Mouse (Mus musculus) MEL (cell line): ENCODE results near the gene Gm11027. TPM values are rescaled to one million over a fixed set of nuclear protein-coding genes. Genes with fewer than 3 reads are reported as not detected.

ENCODE experiments used
- DNase-seq: peaks from one replicate; pipeline ENCODE4 v3.0.0; 2011; ENCODE audit warnings: low read depth, low spot score
- H3K27ac ChIP-seq: 2 replicates; pipeline ENCODE4 v1.5.1; 2012; ENCODE audit warnings: low read depth, mild to moderate bottlenecking, control low read depth, low read length, moderate library complexity; ENCODE audit not compliant: control insufficient read depth
- H3K27me3 ChIP-seq, 2 experiments: fragments of 150-350 bp in 1 of 2; sonication (generic) in 1 of 2; 2 replicates each; pipeline ENCODE4 v1.6.1; 2012; ENCODE audit warnings: low read length in 2 of 2, mild to moderate bottlenecking in 2 of 2, improper control_type of control experiment in 1 of 2, moderate library complexity in 1 of 2; ENCODE audit not compliant: insufficient read depth in 2 of 2, control insufficient read depth in 1 of 2
- H3K36me3 ChIP-seq, 2 experiments: 2 replicates each; pipeline ENCODE4 v1.6.1; 2012 to 2014; ENCODE audit warnings: low read length in 2 of 2, improper control_type of control experiment in 1 of 2, inconsistent platforms in 1 of 2, mild to moderate bottlenecking in 1 of 2; ENCODE audit not compliant: insufficient read depth in 2 of 2, control insufficient read depth in 1 of 2
- H3K4me1 ChIP-seq, 2 experiments: fragments of 150-350 bp in 1 of 2; sonication (generic) in 1 of 2; 2 replicates each; pipeline ENCODE4 v1.6.1; 2012; ENCODE audit warnings: low read length in 2 of 2, improper control_type of control experiment in 1 of 2, mild to moderate bottlenecking in 1 of 2; ENCODE audit not compliant: insufficient read depth in 2 of 2, control insufficient read depth in 1 of 2
- H3K4me3 ChIP-seq, 2 experiments: fragments of 150-350 bp in 1 of 2; sonication (generic) in 1 of 2; 2 replicates each; pipeline ENCODE4 v1.5.1; 2012; ENCODE audit warnings: low read depth in 2 of 2, low read length in 2 of 2, mild to moderate bottlenecking in 2 of 2, moderate library complexity in 2 of 2, control low read depth in 1 of 2, improper control_type of control experiment in 1 of 2; ENCODE audit not compliant: control insufficient read depth in 1 of 2, insufficient read depth in 1 of 2
- H3K79me2 ChIP-seq: 2 replicates; pipeline ENCODE4 v1.6.1; 2012; ENCODE audit warnings: mild to moderate bottlenecking, low read length, moderate library complexity; ENCODE audit not compliant: control insufficient read depth, poor library complexity, insufficient read depth
- H3K9ac ChIP-seq: 2 replicates; pipeline ENCODE4 v1.6.1; 2012; ENCODE audit warnings: low read depth, mild to moderate bottlenecking, control low read depth, low read length, moderate library complexity; ENCODE audit not compliant: control insufficient read depth, poor library complexity, severe bottlenecking
- H3K9me3 ChIP-seq: fragments of 150-350 bp; sonication (generic); replicated peaks from 2 replicates; pipeline ENCODE4 v1.6.1; 2012; ENCODE audit warnings: mild to moderate bottlenecking, low read length, improper control_type of control experiment, moderate library complexity; ENCODE audit not compliant: insufficient read depth
- BHLHE40 ChIP-seq: IDR thresholded peaks from 2 replicates; pipeline ENCODE4 v1.6.1; 2012; ENCODE audit warnings: low read depth, mild to moderate bottlenecking, inconsistent platforms, low read length, improper control_type of control experiment, borderline replicate concordance
- CHD1 ChIP-seq: IDR thresholded peaks from 2 replicates; pipeline ENCODE4 v1.6.1; 2012; ENCODE audit warnings: low read depth, mild to moderate bottlenecking, inconsistent platforms, low read length, improper control_type of control experiment
- CHD2 ChIP-seq: IDR thresholded peaks from 2 replicates; pipeline ENCODE4 v1.6.1; 2011; ENCODE audit warnings: low read length, improper control_type of control experiment
- CTCF ChIP-seq, 3 experiments: IDR thresholded peaks in 2 of 3; conservative IDR thresholded peaks in 1 of 3; 2 replicates each; pipeline ENCODE4 v1.5.1; 2011 to 2012; ENCODE audit warnings: low read length in 3 of 3, low read depth in 2 of 3, mild to moderate bottlenecking in 2 of 3, improper control_type of control experiment in 1 of 3, inconsistent platforms in 1 of 3, mixed read lengths in 1 of 3, moderate library complexity in 1 of 3; ENCODE audit not compliant: control insufficient read depth in 1 of 3, insufficient read depth in 1 of 3, poor library complexity in 1 of 3, severe bottlenecking in 1 of 3
- E2F4 ChIP-seq: IDR thresholded peaks from 2 replicates; pipeline ENCODE4 v1.6.1; 2011; ENCODE audit warnings: low read depth, low read length, improper control_type of control experiment, borderline replicate concordance
- ELF1 ChIP-seq: IDR thresholded peaks from 2 replicates; pipeline ENCODE4 v1.6.1; 2014; ENCODE audit warnings: low read depth, mild to moderate bottlenecking, inconsistent platforms, low read length, improper control_type of control experiment, moderate library complexity
- EP300 ChIP-seq, 2 experiments: IDR thresholded peaks; 2 replicates each; pipeline ENCODE4 v1.6.1; 2011; ENCODE audit warnings: improper control_type of control experiment in 2 of 2, low read length in 2 of 2, low read depth in 1 of 2, mild to moderate bottlenecking in 1 of 2
- ETS1 ChIP-seq: IDR thresholded peaks from 2 replicates; pipeline ENCODE4 v1.6.1; 2012; ENCODE audit warnings: low read depth, mild to moderate bottlenecking, inconsistent platforms, low read length, improper control_type of control experiment, moderate library complexity
- GABPA ChIP-seq: IDR thresholded peaks from 2 replicates; pipeline ENCODE4 v1.6.1; 2012; ENCODE audit warnings: low read depth, mild to moderate bottlenecking, inconsistent platforms, low read length, improper control_type of control experiment, moderate library complexity
- GATA1 ChIP-seq: IDR thresholded peaks from 2 replicates; pipeline ENCODE4 v1.6.1; 2011; ENCODE audit warnings: low read depth, low read length, improper control_type of control experiment
- HCFC1 ChIP-seq: IDR thresholded peaks from 2 replicates; pipeline ENCODE4 v1.6.1; 2012; ENCODE audit warnings: low read depth, mild to moderate bottlenecking, inconsistent platforms, low read length, improper control_type of control experiment, moderate library complexity
- JUND ChIP-seq: IDR thresholded peaks from 2 replicates; pipeline ENCODE4 v1.6.1; 2011; ENCODE audit warnings: low read depth, mild to moderate bottlenecking, improper control_type of control experiment, low read length
- KAT2A ChIP-seq: conservative IDR thresholded peaks from 2 replicates; pipeline ENCODE4 v1.6.1; 2012; ENCODE audit warnings: low read depth, low read length, improper control_type of control experiment, inconsistent platforms
- MAFK ChIP-seq: IDR thresholded peaks from 2 replicates; pipeline ENCODE4 v1.6.1; 2011; ENCODE audit warnings: low read depth, mild to moderate bottlenecking, low read length, improper control_type of control experiment, borderline replicate concordance
- MAX ChIP-seq: IDR thresholded peaks from 2 replicates; pipeline ENCODE4 v1.6.1; 2011; ENCODE audit warnings: low read length, improper control_type of control experiment
- MAZ ChIP-seq: IDR thresholded peaks from 2 replicates; pipeline ENCODE4 v1.6.1; 2012; ENCODE audit warnings: low read depth, mild to moderate bottlenecking, inconsistent platforms, low read length, improper control_type of control experiment
- MEF2A ChIP-seq: IDR thresholded peaks from 2 replicates; pipeline ENCODE4 v1.6.1; 2014; ENCODE audit warnings: low read depth, mild to moderate bottlenecking, inconsistent platforms, low read length, improper control_type of control experiment; ENCODE audit not compliant: poor library complexity, insufficient replicate concordance, severe bottlenecking; ENCODE audit errors: extremely low read depth
- MXI1 ChIP-seq: IDR thresholded peaks from 2 replicates; pipeline ENCODE4 v1.6.1; 2011; ENCODE audit warnings: mild to moderate bottlenecking, low read depth, low read length, improper control_type of control experiment
- MYB ChIP-seq: IDR thresholded peaks from 2 replicates; pipeline ENCODE4 v1.6.1; 2011; ENCODE audit warnings: mild to moderate bottlenecking, low read depth, low read length, improper control_type of control experiment
- MYC ChIP-seq: IDR thresholded peaks from 2 replicates; pipeline ENCODE4 v1.6.1; 2011; ENCODE audit warnings: low read depth, mild to moderate bottlenecking, low read length, improper control_type of control experiment, moderate library complexity
- NELFE ChIP-seq: IDR thresholded peaks from 2 replicates; pipeline ENCODE4 v1.6.1; 2011; ENCODE audit warnings: low read depth, low read length, improper control_type of control experiment
- NRF1 ChIP-seq: IDR thresholded peaks from 2 replicates; pipeline ENCODE4 v1.6.1; 2014; ENCODE audit warnings: low read depth, mild to moderate bottlenecking, inconsistent platforms, low read length, improper control_type of control experiment, moderate library complexity; ENCODE audit not compliant: poor library complexity, insufficient read depth, severe bottlenecking
- POLR2A ChIP-seq, 2 experiments: IDR thresholded peaks; 2 replicates each; pipeline ENCODE4 v1.6.1; 2011 to 2012; ENCODE audit warnings: low read length in 2 of 2, mild to moderate bottlenecking in 2 of 2, control low read depth in 1 of 2, improper control_type of control experiment in 1 of 2, low read depth in 1 of 2, moderate library complexity in 1 of 2; ENCODE audit not compliant: control insufficient read depth in 1 of 2, insufficient read depth in 1 of 2, poor library complexity in 1 of 2
- POLR2AphosphoS2 ChIP-seq: IDR thresholded peaks from 2 replicates; pipeline ENCODE4 v1.6.1; 2011; ENCODE audit warnings: low read length, improper control_type of control experiment
- POLR2AphosphoS5 ChIP-seq: IDR thresholded peaks from 2 replicates; pipeline ENCODE4 v1.6.1; 2012; ENCODE audit warnings: low read depth, borderline replicate concordance, mild to moderate bottlenecking, inconsistent platforms, low read length, moderate library complexity, mixed read lengths
- RAD21 ChIP-seq: IDR thresholded peaks from 2 replicates; pipeline ENCODE4 v1.6.1; 2011; ENCODE audit warnings: mild to moderate bottlenecking, low read depth, low read length, improper control_type of control experiment
- RCOR1 ChIP-seq: IDR thresholded peaks from 2 replicates; pipeline ENCODE4 v1.6.1; 2012; ENCODE audit warnings: low read depth, mild to moderate bottlenecking, inconsistent platforms, low read length, improper control_type of control experiment
- SIN3A ChIP-seq: IDR thresholded peaks from 2 replicates; pipeline ENCODE4 v1.6.1; 2012; ENCODE audit warnings: low read length, improper control_type of control experiment, inconsistent platforms
- SMC3 ChIP-seq: IDR thresholded peaks from 2 replicates; pipeline ENCODE4 v1.6.1; 2011; ENCODE audit warnings: low read depth, low read length, improper control_type of control experiment
- TAL1 ChIP-seq: IDR thresholded peaks from 2 replicates; pipeline ENCODE4 v1.6.1; 2012; ENCODE audit warnings: mild to moderate bottlenecking, inconsistent platforms, low read length, moderate library complexity, mixed read lengths
- TBP ChIP-seq: IDR thresholded peaks from 2 replicates; pipeline ENCODE4 v1.8.0; 2011; ENCODE audit warnings: low read depth, low read length, improper control_type of control experiment
- TCF12 ChIP-seq: IDR thresholded peaks from 2 replicates; pipeline ENCODE4 v1.6.1; 2014; ENCODE audit warnings: low read depth, mild to moderate bottlenecking, inconsistent platforms, low read length, improper control_type of control experiment, moderate library complexity
- UBTF ChIP-seq: IDR thresholded peaks from 2 replicates; pipeline ENCODE4 v1.6.1; 2012; ENCODE audit warnings: low read depth, mild to moderate bottlenecking, inconsistent platforms, low read length, improper control_type of control experiment, moderate library complexity, borderline replicate concordance; ENCODE audit not compliant: insufficient read depth
- USF1 ChIP-seq: IDR thresholded peaks from 2 replicates; pipeline ENCODE4 v1.6.1; 2014; ENCODE audit warnings: low read depth, mild to moderate bottlenecking, inconsistent platforms, low read length, improper control_type of control experiment, moderate library complexity
- USF2 ChIP-seq, 2 experiments: IDR thresholded peaks; 2 replicates each; pipeline ENCODE4 v1.6.1; 2011 to 2012; ENCODE audit warnings: improper control_type of control experiment in 2 of 2, low read length in 2 of 2, borderline replicate concordance in 1 of 2, inconsistent platforms in 1 of 2, low read depth in 1 of 2, mild to moderate bottlenecking in 1 of 2; ENCODE audit not compliant: insufficient read depth in 1 of 2
- ZC3H11A ChIP-seq: IDR thresholded peaks from 2 replicates; pipeline ENCODE4 v1.6.1; 2012; ENCODE audit warnings: low read depth, mild to moderate bottlenecking, inconsistent platforms, low read length, improper control_type of control experiment
- ZKSCAN1 ChIP-seq: IDR thresholded peaks from 2 replicates; pipeline ENCODE4 v1.6.1; 2012; ENCODE audit warnings: low read depth, mild to moderate bottlenecking, inconsistent platforms, low read length, improper control_type of control experiment, moderate library complexity
- ZNF384 ChIP-seq: IDR thresholded peaks from 2 replicates; pipeline ENCODE4 v1.6.1; 2012; ENCODE audit warnings: low read depth, mild to moderate bottlenecking, inconsistent platforms, low read length, improper control_type of control experiment
- polyA plus RNA-seq, 2 experiments: library from polyadenylated mRNA; stranded (reverse) in 1 of 2; unstranded in 1 of 2; fragments of >175 nt in 1 of 2; fragments of >200 nt in 1 of 2; gene quantifications; 2 replicates each; pipeline versions ENCODE4 v1.2.1 to v1.2.4; 2012; ENCODE audit warnings: low replicate concordance in 2 of 2, low read depth in 1 of 2; ENCODE audit not compliant: insufficient read length in 2 of 2, insufficient read depth in 1 of 2, missing spikeins in 1 of 2
- total RNA-seq: library from RNA; depleted of rRNA; stranded (reverse); fragments of 300-350 nt; gene quantifications from 2 replicates; pipeline ENCODE4 v1.2.3, GENCODE M21; 2012

Gm11027 gene
- total and polyA plus RNA-seq, 3 experiments, result not detected

- H3K27me3 ChIP-seq, result no peaks in the 10 kb centered on the region
- TF ChIP-seq TCF12, result no peak
- no peak for TF ChIP-seq SMC3
- TF ChIP-seq E2F4, result no peak; the same call in 1 of the 2 replicates
- TF ChIP-seq ETS1, result peak; percentile 99
- no peak for TF ChIP-seq USF2 (IDR thresholded peaks at IDR 0.05; ENCODE audit: borderline replicate concordance in 1 of 2, insufficient read depth in 1 of 2, low read depth in 1 of 2, low read length in 2 of 2)
- peak; percentile 55; the same call in 1 of the 2 replicates for TF ChIP-seq BHLHE40
- TF ChIP-seq POLR2AphosphoS5, result no peak
- TF ChIP-seq ELF1, result no peak
- TF ChIP-seq EP300 (IDR thresholded peaks at IDR 0.05; ENCODE audit: low read depth in 1 of 2, low read length in 2 of 2), result peak; percentile 80 to 87
- TF ChIP-seq SIN3A, result peak; percentile 83
- peak; percentile 53; the same call in 1 of the 2 replicates for TF ChIP-seq MYC
- TF ChIP-seq MEF2A, result no peak
- TF ChIP-seq MYB, result no peak; the same call in 1 of the 2 replicates
- TF ChIP-seq USF1, result no peak
- TF ChIP-seq RCOR1, result peak; percentile 93
- no peak for TF ChIP-seq GABPA
- peak; percentile 96 for TF ChIP-seq JUND
- TF ChIP-seq TAL1, result peak; percentile 66
- TF ChIP-seq MAFK, result peak; percentile 86; the same call in 1 of the 2 replicates
- TF ChIP-seq POLR2AphosphoS2, result no peak
- no peak for TF ChIP-seq ZNF384
- no peak for TF ChIP-seq KAT2A
- TF ChIP-seq CHD1, result no peak
- no peak for TF ChIP-seq UBTF
- TF ChIP-seq HCFC1, result no peak
- peak; percentile 61; the same call in 1 of the 2 replicates for TF ChIP-seq TBP
- TF ChIP-seq ZKSCAN1, result no peak
- no peak for TF ChIP-seq MAX
- TF ChIP-seq POLR2A (IDR thresholded peaks at IDR 0.05; ENCODE audit: control insufficient read depth in 1 of 2, insufficient read depth in 1 of 2, low read depth in 1 of 2, low read length in 2 of 2, poor library complexity in 1 of 2), result no peak
- no peak; the same call in 1 of the 2 replicates for TF ChIP-seq CHD2
- TF ChIP-seq CTCF (IDR thresholded peaks at IDR 0.05 in 2 of 3, conservative IDR thresholded peaks at IDR 0.05 in 1 of 3; ENCODE audit: control insufficient read depth in 1 of 3, insufficient read depth in 1 of 3, low read depth in 2 of 3, low read length in 3 of 3, poor library complexity in 1 of 3, severe bottlenecking in 1 of 3), result no peak
- no peak for TF ChIP-seq NELFE
- peak; percentile 88 for TF ChIP-seq GATA1
- no peak for TF ChIP-seq ZC3H11A
- peak; percentile 49 for TF ChIP-seq MXI1
- TF ChIP-seq NRF1, result no peak
- no peak for TF ChIP-seq MAZ
- no peak for TF ChIP-seq RAD21
Observed at GRCm38 (mm10) chr12:116306042-116306441, 30.9 kb downstream of the Gm11027 start.

More at GRCm38 (mm10) chr12:116306042-116306441, 30.9 kb downstream of the Gm11027 start:
- Histone ChIP-seq H3K4me3 (no peak overlapping the region), H3K36me3 (peaks cover 3 to 50% of the 10 kb centered on the region in 2 experiments; a peak in 3 of 4 replicates), H3K9ac (peak overlapping the region; percentile 32), H3K9me3 (no peaks in the 10 kb centered on the region), H3K4me1 (peaks cover 29 to 35% of the 10 kb centered on the region in 2 experiments), H3K27ac (peak overlapping the region; percentile 56), H3K79me2 (peaks cover 41% of the 10 kb centered on the region)
- peak; percentile 91 for DNase-seq
